Mouse (Mus musculus) lung, embryonic 16.5 days (tissue): Measurements from ENCODE around the gene Tmem43. TPM values are rescaled to one million over a fixed set of nuclear protein-coding genes. Genes with fewer than 3 reads are reported as not detected.

Experiments used
- ATAC-seq: fragments of 200-750 bp; cut with Nextera tagmentation; 2 replicates; pipeline ENCODE4 v1.8.0; 2017; ENCODE audit warnings: low read depth, mild to moderate bottlenecking, moderate library complexity
- H3K27ac ChIP-seq: fragments of 300-500 bp; sonication (generic); 2 replicates; pipeline ENCODE4 v1.5.1; 2014; ENCODE audit warnings: mild to moderate bottlenecking, control low read depth, low read length
- H3K27me3 ChIP-seq: fragments of 300-500 bp; sonication (generic); 2 replicates; pipeline ENCODE4 v1.6.1; 2014; ENCODE audit warnings: low read depth, low read length, mixed read lengths; ENCODE audit not compliant: control insufficient read depth, insufficient read depth
- H3K36me3 ChIP-seq: fragments of 300-500 bp; sonication (generic); 2 replicates; pipeline ENCODE4 v1.6.1; 2014; ENCODE audit warnings: low read length; ENCODE audit not compliant: control insufficient read depth, insufficient read depth
- H3K4me1 ChIP-seq: fragments of 300-500 bp; sonication (generic); replicated peaks from 2 replicates; pipeline ENCODE4 v1.6.1; 2014; ENCODE audit warnings: low read length, mixed read lengths; ENCODE audit not compliant: control insufficient read depth, insufficient read depth
- H3K4me2 ChIP-seq: fragments of 300-500 bp; sonication (generic); 2 replicates; pipeline ENCODE4 v1.6.1; 2014; ENCODE audit warnings: low read depth, low read length, control low read depth
- H3K4me3 ChIP-seq: fragments of 300-500 bp; sonication (generic); 2 replicates; pipeline ENCODE4 v1.5.1; 2014; ENCODE audit warnings: mild to moderate bottlenecking, low read length, control low read depth
- H3K9ac ChIP-seq: fragments of 300-500 bp; sonication (generic); 2 replicates; pipeline ENCODE4 v1.6.1; 2014; ENCODE audit warnings: low read length, control low read depth
- H3K9me3 ChIP-seq: fragments of 300-500 bp; sonication (generic); 2 replicates; pipeline ENCODE4 v1.6.1; 2016; ENCODE audit warnings: low read length; ENCODE audit not compliant: control insufficient read depth
- WGBS: fragments of 180-500 bp; shearing (Covaris S2); extraction: QIAGEN DNeasy Blood & Tissue Kit; methylation state at CpG from one replicate; pipeline ENCODE4 v1.1.7; 2014; 5-methylcytosine and 5-hydroxymethylcytosine counted together
- polyA plus RNA-seq: library from polyadenylated mRNA; unstranded; fragments of >200 nt; fragmentation: Nextera tagmentation; extraction: Ambion mirVana; gene quantifications from 2 replicates; pipeline ENCODE4 v1.2.1, GENCODE M21; 2015

Tmem43 gene
- polyA plus RNA-seq, 1 experiment from 2014 or later, result 57.1 TPM

DNA sequence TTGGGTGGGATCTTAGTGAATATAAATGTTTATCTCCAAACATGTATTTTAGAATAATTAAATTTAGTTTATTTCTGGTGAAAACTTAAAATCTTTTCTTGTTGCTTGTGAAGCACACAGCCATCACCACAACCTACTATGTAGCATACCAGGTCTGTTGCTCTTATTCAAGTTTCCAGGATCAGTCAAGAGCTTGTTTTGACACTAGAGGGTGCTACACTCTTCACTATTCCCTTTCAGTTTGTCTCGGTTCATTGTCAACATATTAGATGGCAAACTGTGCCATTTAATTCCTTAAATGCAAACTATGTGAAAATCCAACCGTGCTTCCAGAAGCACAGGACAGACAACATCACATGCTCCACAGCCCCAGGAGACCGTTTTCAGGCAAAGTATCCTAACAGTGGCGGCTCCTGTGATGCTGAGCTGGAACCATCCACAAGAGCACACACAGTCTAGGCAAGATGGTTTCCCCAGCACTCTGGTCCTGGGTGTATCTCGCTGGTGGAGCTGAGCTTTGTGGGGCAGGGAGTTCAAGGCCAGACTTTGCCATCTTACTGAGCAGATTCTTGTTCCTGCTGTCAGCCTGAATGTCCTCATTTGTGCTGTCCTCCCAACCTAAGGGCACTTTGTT lies 53.8 kb downstream of the Tmem43 start:
- WGBS, result 46% methylated on average over 5 of the region's 5 CpGs
- peaks cover 2% of the 10 kb centered on the region for H3K4me1 ChIP-seq
- no peaks in the 10 kb centered on the region for H3K9me3 ChIP-seq
- no peak overlapping the region for H3K9ac ChIP-seq
- no peak overlapping the region for H3K4me3 ChIP-seq
- H3K36me3 ChIP-seq, result peaks cover 8% of the 10 kb centered on the region; the same call in 1 of the 2 replicates
- no peaks in the 10 kb centered on the region for H3K27me3 ChIP-seq
- H3K4me2 ChIP-seq, result no peak overlapping the region
- H3K27ac ChIP-seq, result no peak overlapping the region
- peak; percentile 62; the same call in 1 of the 2 replicates for ATAC-seq

DNA sequence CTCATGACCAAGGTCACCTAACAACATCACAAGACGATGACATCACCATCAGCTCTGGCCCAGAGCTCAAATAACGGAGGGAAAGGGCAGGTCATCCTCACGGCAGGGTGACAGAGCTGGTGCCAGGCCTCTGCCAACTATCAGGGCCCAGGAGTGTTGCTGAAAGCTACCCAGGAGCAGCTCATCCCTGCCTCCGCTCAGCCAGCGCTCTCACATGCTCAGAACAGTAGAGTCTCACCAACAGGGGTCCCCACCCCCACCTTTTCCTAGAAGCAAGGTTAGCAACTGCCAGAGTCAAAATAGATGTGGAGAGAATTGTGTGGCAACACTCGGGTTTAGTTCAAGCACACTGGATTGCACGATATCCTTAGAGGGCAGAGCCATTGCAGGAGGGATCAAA lies 54.8 kb downstream of the Tmem43 start:
- Histone ChIP-seq H3K36me3 (peaks cover 2% of the 10 kb centered on the region; the same call in 1 of the 2 replicates), H3K4me1 (peaks cover 8% of the 10 kb centered on the region), H3K9me3 (no peaks in the 10 kb centered on the region), H3K27me3 (no peaks in the 10 kb centered on the region), H3K4me2 (no peak overlapping the region), H3K9ac (no peak overlapping the region), H3K4me3 (no peak overlapping the region), H3K27ac (no peak overlapping the region)
- no peak for ATAC-seq
- WGBS, result 64% methylated on average over 7 of the region's 7 CpGs

DNA sequence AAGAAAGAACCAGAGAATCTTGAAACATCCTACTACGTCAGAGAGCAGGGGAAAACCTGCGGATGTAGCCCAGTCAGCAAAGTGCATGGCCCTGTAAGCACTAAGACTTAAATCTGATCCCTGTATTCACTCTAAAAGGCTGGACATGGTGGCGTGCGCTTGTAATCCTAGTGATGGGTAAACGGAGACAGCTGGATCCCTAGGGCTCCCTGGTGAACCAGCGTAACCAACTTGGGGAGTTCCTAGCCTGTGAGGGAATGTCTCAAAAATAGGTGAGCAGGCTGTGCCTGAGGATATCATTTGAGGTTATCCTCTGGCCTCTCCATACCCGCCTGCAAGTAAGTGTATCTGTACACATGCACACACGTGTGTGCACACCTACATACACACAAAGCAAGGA lies 57.2 kb downstream of the Tmem43 start:
- H3K27me3 ChIP-seq, result no peaks in the 10 kb centered on the region
- H3K27ac ChIP-seq, result no peak overlapping the region
- H3K9me3 ChIP-seq, result no peaks in the 10 kb centered on the region
- no peak for ATAC-seq
- H3K4me1 ChIP-seq, result peaks cover 14% of the 10 kb centered on the region
- no peak overlapping the region for H3K4me3 ChIP-seq
- H3K4me2 ChIP-seq, result no peak overlapping the region
- no peak overlapping the region for H3K9ac ChIP-seq
- no peaks in the 10 kb centered on the region for H3K36me3 ChIP-seq
- 86% methylated on average over 8 of the region's 8 CpGs for WGBS

DNA sequence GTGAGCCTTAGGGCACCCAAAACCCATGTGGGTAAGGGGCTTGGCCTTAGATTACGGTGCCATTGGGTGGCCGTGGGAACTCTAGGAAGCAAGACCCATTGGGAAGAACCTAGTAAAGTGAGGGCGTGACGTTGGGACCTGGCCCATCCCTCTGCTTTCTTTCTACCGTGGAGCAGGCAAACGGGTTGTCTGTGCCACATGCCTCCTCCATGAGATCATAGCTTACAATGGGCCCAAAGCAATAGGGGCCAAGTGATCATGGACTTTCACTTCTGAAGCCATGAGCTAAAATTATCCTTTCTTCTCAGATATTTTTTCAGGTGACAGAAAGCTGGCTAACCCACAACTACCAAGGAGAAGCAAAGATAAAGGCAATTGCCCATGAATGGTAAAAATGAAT lies 57.8 kb downstream of the Tmem43 start:
- 65% methylated on average over 6 of the region's 6 CpGs for WGBS
- Histone ChIP-seq H3K27ac (no peak overlapping the region), H3K4me1 (peaks cover 14% of the 10 kb centered on the region), H3K4me2 (no peak overlapping the region), H3K9ac (no peak overlapping the region), H3K4me3 (no peak overlapping the region), H3K36me3 (no peaks in the 10 kb centered on the region), H3K9me3 (no peaks in the 10 kb centered on the region), H3K27me3 (no peaks in the 10 kb centered on the region)
- ATAC-seq, result no peak

DNA sequence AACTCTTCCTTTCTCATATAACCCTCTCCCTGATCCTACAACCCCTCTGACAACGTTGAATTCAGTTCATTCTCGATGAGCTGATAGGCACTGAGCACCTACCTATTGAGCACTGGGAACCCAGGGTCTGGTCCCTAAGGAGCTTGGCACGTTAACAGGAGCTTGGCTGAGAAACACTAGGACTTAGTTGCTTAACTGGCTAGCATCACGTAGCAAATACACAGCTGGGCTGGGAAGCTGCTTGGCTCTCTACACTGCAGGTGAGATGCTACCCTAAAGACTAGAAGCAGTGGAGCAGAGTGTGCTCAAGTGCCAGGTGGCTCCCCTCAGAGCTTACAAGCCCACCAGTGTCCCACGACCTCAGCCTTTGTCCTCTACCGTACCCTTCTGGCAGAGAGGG lies 59.2 kb downstream of the Tmem43 start:
- H3K4me2 ChIP-seq, result no peak overlapping the region
- no peak overlapping the region for H3K4me3 ChIP-seq
- H3K27me3 ChIP-seq, result no peaks in the 10 kb centered on the region
- H3K4me1 ChIP-seq, result peaks cover 14% of the 10 kb centered on the region
- peak overlapping the region; percentile 22 for H3K27ac ChIP-seq
- H3K36me3 ChIP-seq, result no peaks in the 10 kb centered on the region
- ATAC-seq, result peak; percentile 24; the same call in 1 of the 2 replicates
- no peak overlapping the region for H3K9ac ChIP-seq
- WGBS, result 35% methylated on average over 6 of the region's 6 CpGs
- H3K9me3 ChIP-seq, result no peaks in the 10 kb centered on the region

DNA sequence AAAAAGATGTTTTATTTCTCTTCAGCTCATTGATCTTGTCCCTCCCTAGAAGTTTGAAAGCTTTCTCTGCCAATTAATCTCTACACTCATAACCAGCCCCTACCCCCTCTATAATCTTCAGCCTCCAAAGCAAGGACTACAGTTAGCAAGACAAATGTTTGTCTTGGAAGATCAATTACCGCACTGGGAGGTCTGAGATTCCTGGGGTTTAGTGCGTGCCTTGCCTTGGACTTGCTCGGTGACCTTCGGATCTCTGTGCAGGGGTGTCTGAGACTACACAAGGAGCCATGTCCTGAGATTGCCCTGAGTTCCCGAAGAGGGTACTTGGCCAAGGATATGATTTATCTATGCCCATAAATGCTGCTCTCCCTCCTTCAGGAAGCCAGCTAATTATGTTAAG lies 59.9 kb downstream of the Tmem43 start:
- 14% methylated on average over 5 of the region's 5 CpGs for WGBS
- no peak overlapping the region for H3K4me2 ChIP-seq
- peak; percentile 72 for ATAC-seq

DNA sequence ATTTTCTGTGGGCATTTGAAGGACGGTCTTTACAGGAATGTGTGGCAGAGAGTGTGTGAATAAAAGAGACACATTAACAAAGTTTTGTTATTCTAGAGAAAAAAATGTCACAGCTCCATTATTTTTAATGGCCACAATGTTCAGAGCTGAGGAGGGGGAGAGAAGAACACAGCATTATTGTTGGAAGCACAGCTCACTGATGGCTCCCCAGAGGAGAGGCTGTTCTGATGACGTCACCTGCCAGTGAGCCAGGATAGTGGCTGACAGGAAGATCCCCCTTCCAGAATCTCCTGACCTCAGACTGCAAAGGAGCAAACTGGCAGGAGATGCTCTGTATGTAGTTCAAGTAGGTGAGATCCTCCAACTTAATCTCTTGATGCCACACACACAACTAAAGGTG lies 60.3 kb downstream of the Tmem43 start:
- H3K27ac ChIP-seq, result no peak overlapping the region
- H3K4me2 ChIP-seq, result no peak overlapping the region
- ATAC-seq, result 0 out of 2 replicates have a peak, but pooled peaks have one; percentile 32

More for the DNA sequence above, 59.9 kb downstream of the Tmem43 start:
- H3K27ac ChIP-seq, result no peak overlapping the region
- H3K4me3 ChIP-seq, result no peak overlapping the region
- H3K36me3 ChIP-seq, result no peaks in the 10 kb centered on the region
- peaks cover 14% of the 10 kb centered on the region for H3K4me1 ChIP-seq
- H3K27me3 ChIP-seq, result no peaks in the 10 kb centered on the region
- no peak overlapping the region for H3K9ac ChIP-seq
- H3K9me3 ChIP-seq, result no peaks in the 10 kb centered on the region

DNA sequence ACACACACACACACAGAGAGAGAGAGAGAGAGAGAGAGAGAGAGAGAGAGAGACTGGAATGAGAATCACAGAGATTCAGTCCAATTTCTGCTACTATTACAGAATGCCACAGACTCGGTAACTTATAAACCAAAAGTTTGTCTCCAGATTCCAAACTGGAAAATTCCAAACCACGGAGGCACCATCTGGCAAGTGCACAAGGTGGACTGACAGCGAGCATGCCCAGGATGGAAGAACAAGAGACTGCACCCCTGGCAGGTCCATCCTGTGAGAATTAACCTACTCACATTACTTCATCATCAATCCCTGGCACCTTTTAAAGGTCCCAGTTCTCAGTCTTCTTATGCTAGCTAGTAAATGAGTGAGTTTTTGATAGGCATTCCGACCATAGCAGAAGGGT lies 60.8 kb downstream of the Tmem43 start:
- no peak overlapping the region for H3K9ac ChIP-seq
- 58% methylated on average over 4 of the region's 4 CpGs for WGBS
- peaks cover 14% of the 10 kb centered on the region for H3K4me1 ChIP-seq
- no peak overlapping the region for H3K4me3 ChIP-seq
- no peak overlapping the region for H3K4me2 ChIP-seq
- H3K9me3 ChIP-seq, result no peaks in the 10 kb centered on the region
- H3K27me3 ChIP-seq, result no peaks in the 10 kb centered on the region
- ATAC-seq, result no peak
- H3K27ac ChIP-seq, result no peak overlapping the region
- no peaks in the 10 kb centered on the region for H3K36me3 ChIP-seq

More for the DNA sequence above, 60.3 kb downstream of the Tmem43 start:
- peaks cover 14% of the 10 kb centered on the region for H3K4me1 ChIP-seq
- no peak overlapping the region for H3K4me3 ChIP-seq
- no peaks in the 10 kb centered on the region for H3K9me3 ChIP-seq
- H3K9ac ChIP-seq, result no peak overlapping the region
- H3K36me3 ChIP-seq, result no peaks in the 10 kb centered on the region
- 16% methylated on average over 2 of the region's 2 CpGs for WGBS
- H3K27me3 ChIP-seq, result no peaks in the 10 kb centered on the region

DNA sequence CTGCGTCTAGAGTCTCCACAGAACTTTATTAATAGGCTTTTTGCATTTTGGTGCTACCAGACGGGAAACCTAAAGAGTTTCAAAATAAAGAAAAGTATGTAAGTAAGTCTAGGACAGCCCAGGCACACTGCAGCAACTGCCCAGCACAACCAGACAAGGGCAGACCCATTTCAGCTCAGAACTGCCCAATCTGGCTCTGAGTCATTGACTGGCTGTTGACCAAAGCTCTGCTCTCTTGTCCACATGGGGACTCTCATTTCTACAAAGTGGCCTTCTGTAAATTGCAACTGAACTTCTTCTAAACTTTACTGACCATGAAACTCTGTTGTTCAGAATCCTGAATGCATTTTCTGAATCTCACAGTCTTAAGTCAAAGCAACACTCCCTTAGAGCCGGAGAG lies 61.7 kb downstream of the Tmem43 start:
- no peak for ATAC-seq
- H3K27me3 ChIP-seq, result no peaks in the 10 kb centered on the region
- WGBS, result 82% methylated on average over 3 of the region's 3 CpGs

More for the DNA sequence above, 61.7 kb downstream of the Tmem43 start:
- Histone ChIP-seq H3K9me3 (no peaks in the 10 kb centered on the region), H3K4me2 (no peak overlapping the region), H3K4me3 (no peak overlapping the region), H3K4me1 (peaks cover 14% of the 10 kb centered on the region), H3K36me3 (no peaks in the 10 kb centered on the region), H3K27ac (no peak overlapping the region), H3K9ac (no peak overlapping the region)
